Mouse (Mus musculus) neural tube, embryonic 14.5 days (tissue): ENCODE measurements around the gene H60b. TPM values are rescaled to one million over a fixed set of nuclear protein-coding genes. Genes with fewer than 3 reads are reported as not detected.
"Not testable (repeated sequence)": the region's sequence is repeated elsewhere in the genome, so short reads cannot be mapped to it uniquely, and the experiment has no call there.

ENCODE experiments used
- ATAC-seq: fragments of 200-750 bp; cut with Nextera tagmentation; 2 replicates; pipeline ENCODE4 v1.8.0; 2017; ENCODE audit warnings: low read depth, mild to moderate bottlenecking, moderate TSS enrichment, moderate library complexity
- H3K27ac ChIP-seq: fragments of 300-500 bp; sonication (generic); 2 replicates; pipeline ENCODE4 v1.5.1; 2014; ENCODE audit warnings: low read depth, mild to moderate bottlenecking, control low read depth, low read length, moderate library complexity, mixed read lengths
- H3K27me3 ChIP-seq: fragments of 300-500 bp; sonication (generic); 2 replicates; pipeline ENCODE4 v1.6.1; 2014; ENCODE audit warnings: low read length; ENCODE audit not compliant: control insufficient read depth, insufficient read depth
- H3K36me3 ChIP-seq: fragments of 300-500 bp; sonication (generic); 2 replicates; pipeline ENCODE4 v1.6.1; 2014; ENCODE audit warnings: low read length, mixed read lengths; ENCODE audit not compliant: control insufficient read depth, insufficient read depth
- H3K4me1 ChIP-seq: fragments of 300-500 bp; sonication (generic); 2 replicates; pipeline ENCODE4 v1.6.1; 2014; ENCODE audit warnings: low read length; ENCODE audit not compliant: control insufficient read depth, insufficient read depth
- H3K4me2 ChIP-seq: fragments of 300-500 bp; sonication (generic); 2 replicates; pipeline ENCODE4 v1.6.1; 2014; ENCODE audit warnings: mild to moderate bottlenecking, low read depth, low read length, control low read depth
- H3K4me3 ChIP-seq: fragments of 300-500 bp; sonication (generic); 2 replicates; pipeline ENCODE4 v1.5.1; 2014; ENCODE audit warnings: low read depth, low read length, control low read depth, mixed read lengths
- H3K9ac ChIP-seq: fragments of 300-500 bp; sonication (generic); replicated peaks from 2 replicates; pipeline ENCODE4 v1.6.1; 2014; ENCODE audit warnings: low read depth, mild to moderate bottlenecking, control low read depth, low read length, mixed read lengths
- H3K9me3 ChIP-seq: fragments of 300-500 bp; sonication (generic); 2 replicates; pipeline ENCODE4 v1.6.1; 2016; ENCODE audit warnings: low read length; ENCODE audit not compliant: control insufficient read depth
- WGBS: fragments of 180-500 bp; shearing (Covaris S2); extraction: QIAGEN DNeasy Blood & Tissue Kit; methylation state at CpG from one replicate; pipeline ENCODE4 v1.1.7; 2014; 5-methylcytosine and 5-hydroxymethylcytosine counted together
- polyA plus RNA-seq: library from polyadenylated mRNA; unstranded; fragments of >200 nt; fragmentation: Nextera tagmentation; extraction: Ambion mirVana; gene quantifications from 2 replicates; pipeline ENCODE4 v1.2.1, GENCODE M21; 2014

Gene H60b
- polyA plus RNA-seq, 1 experiment from 2014 or later = 0.37 TPM

DNA sequence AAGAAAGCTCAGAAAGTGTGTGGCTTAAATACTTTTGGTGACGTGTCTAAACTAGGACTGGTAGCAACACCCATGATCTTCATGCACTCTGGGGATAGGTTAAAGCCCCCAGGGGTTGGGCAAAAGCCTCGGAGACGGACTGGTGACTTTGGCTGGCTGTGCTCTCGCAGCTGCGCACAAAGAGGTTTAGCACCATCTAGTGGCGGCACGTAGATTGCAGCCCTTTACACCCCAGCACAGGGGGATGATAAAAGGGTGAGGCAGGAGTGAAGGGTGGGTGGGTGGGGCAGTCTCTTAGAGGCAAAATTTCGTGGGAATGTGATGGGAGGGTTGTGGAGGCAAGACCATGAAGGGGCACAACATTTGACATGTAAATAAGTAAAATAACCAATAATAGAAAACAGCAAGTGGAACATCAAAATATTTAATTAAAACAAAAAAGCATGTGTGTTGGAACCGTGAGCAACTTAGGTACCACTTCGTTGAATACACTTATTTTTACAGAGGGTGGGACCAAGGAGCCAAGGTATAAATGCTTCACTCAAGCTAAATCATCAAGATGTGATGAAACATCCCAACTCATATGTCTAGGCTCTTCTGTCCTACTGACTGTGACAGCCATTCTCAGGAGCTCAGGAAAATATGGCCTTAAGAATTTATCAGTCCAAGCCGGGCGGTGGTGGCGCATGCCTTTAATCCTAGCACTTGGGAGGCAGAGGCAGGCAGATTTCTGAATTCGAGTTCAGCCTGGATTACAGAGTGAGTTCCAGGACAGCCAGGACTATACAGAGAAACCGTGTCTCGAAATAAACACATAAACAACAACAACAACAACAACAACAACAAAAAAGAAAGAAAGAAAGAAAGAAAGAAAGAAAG is 5.6 kb downstream of the H60b start:
- not testable (repeated sequence) for H3K27ac ChIP-seq, H3K4me1 ChIP-seq, H3K4me2 ChIP-seq, H3K4me3 ChIP-seq, H3K9me3 ChIP-seq, H3K36me3 ChIP-seq, H3K9ac ChIP-seq
- 37% methylated on average over 13 of the region's 16 CpGs for WGBS
- H3K27me3 ChIP-seq = peaks cover 11% of the 10 kb centered on the region
- peak; percentile 72 for ATAC-seq

DNA sequence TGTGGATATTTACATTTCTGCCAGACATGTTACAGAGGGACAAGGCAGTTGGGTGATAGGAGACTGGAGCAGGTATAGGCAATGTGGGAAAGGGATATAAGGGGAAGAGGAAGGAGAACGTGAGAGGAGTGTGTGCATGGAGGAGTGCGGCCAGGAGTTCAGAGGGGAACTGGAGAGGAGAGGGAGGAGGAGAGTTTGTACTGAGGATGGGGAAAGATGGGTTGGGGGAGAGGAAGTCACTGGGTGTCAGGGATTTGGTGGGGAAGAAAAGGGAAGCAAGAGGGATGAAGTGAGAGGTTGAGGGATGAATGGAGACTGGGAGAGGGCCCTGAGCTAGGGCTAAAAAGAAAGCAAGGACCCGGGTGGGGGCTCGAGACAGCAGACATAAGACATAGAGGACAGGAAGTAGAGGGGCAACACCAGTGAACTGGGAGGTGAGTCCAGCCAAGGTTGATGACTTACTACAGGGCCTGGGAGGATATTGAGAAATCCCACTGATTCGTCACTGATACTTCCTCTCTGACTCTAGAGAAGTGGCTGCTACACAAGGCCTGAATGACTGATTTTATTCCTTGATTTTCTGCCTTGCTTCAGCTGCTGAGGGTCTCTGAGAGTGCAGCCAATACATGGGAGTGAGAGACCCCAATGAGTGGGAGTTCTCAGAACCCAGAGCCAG is 7.1 kb downstream of the H60b start:
- not testable (repeated sequence) for H3K4me2 ChIP-seq, ATAC-seq, H3K27me3 ChIP-seq, H3K36me3 ChIP-seq, H3K4me1 ChIP-seq, H3K9ac ChIP-seq, H3K9me3 ChIP-seq, H3K27ac ChIP-seq, H3K4me3 ChIP-seq
- WGBS = 69% methylated on average over 5 of the region's 5 CpGs

DNA sequence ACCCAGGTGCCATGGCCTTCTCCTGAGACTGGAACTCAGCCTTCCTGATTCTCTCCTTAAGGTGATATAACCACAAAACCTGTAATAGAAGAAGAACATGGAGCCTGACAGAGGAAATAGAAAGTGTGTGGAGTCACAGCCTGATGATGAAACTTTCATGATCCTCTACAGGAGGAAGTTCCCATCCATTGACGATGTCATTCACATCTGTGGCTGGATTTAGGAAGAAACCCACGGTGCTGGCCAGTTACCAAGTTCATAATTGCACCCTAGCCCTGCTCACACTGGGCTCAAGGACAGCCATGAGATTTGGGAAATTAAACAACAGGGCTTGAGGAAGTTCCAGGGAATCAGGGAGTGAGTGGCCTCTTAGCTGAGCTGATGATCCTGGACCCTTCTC is 7.6 kb downstream of the H60b start:
- H3K9ac ChIP-seq, H3K4me2 ChIP-seq, ATAC-seq, H3K4me3 ChIP-seq, H3K27ac ChIP-seq, H3K9me3 ChIP-seq, H3K36me3 ChIP-seq, H3K4me1 ChIP-seq, H3K27me3 ChIP-seq: not testable (repeated sequence)
- WGBS = 78% methylated on average over 2 of the region's 2 CpGs

GRCm38 (mm10) chr10:22167061-22167460 is 8.7 kb downstream of the H60b start:
- H3K27me3 ChIP-seq, ATAC-seq, H3K4me1 ChIP-seq, H3K27ac ChIP-seq, H3K36me3 ChIP-seq, H3K4me3 ChIP-seq, H3K9ac ChIP-seq, H3K4me2 ChIP-seq, H3K9me3 ChIP-seq: not testable (repeated sequence)
- WGBS = 65% methylated on average over 1 of the region's 1 CpGs

DNA sequence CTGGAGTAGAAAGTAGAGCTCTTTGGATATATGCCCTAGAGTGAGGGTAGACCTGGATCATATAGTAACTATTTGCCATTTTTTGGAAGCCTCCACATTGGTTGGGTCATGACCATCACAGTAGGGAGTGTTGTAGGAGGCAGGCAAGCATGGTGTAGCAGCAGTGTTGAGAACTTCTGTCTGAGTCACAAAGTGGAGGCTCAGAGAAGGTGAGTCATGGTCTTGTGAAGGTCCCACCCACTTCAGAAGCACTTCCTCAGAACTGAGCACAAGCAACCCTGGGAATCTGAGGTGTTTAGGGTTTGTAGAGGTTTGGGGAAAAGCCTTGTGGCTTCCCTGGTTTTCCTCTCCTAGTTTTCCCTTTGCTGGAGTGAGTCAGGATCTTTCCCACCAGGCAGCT is 10.7 kb downstream of the H60b start:
- H3K9me3 ChIP-seq, H3K4me3 ChIP-seq, H3K9ac ChIP-seq, H3K36me3 ChIP-seq, H3K27me3 ChIP-seq, ATAC-seq, H3K27ac ChIP-seq, H3K4me2 ChIP-seq, H3K4me1 ChIP-seq: not testable (repeated sequence)

- H3K27me3 ChIP-seq, ATAC-seq, H3K4me2 ChIP-seq, H3K27ac ChIP-seq, H3K9ac ChIP-seq, H3K9me3 ChIP-seq, H3K36me3 ChIP-seq, H3K4me3 ChIP-seq, H3K4me1 ChIP-seq: not testable (repeated sequence)
- WGBS = 80% methylated on average over 4 of the region's 5 CpGs
Observed at GRCm38 (mm10) chr10:22172431-22173334, 14.3 kb downstream of the H60b start.

DNA sequence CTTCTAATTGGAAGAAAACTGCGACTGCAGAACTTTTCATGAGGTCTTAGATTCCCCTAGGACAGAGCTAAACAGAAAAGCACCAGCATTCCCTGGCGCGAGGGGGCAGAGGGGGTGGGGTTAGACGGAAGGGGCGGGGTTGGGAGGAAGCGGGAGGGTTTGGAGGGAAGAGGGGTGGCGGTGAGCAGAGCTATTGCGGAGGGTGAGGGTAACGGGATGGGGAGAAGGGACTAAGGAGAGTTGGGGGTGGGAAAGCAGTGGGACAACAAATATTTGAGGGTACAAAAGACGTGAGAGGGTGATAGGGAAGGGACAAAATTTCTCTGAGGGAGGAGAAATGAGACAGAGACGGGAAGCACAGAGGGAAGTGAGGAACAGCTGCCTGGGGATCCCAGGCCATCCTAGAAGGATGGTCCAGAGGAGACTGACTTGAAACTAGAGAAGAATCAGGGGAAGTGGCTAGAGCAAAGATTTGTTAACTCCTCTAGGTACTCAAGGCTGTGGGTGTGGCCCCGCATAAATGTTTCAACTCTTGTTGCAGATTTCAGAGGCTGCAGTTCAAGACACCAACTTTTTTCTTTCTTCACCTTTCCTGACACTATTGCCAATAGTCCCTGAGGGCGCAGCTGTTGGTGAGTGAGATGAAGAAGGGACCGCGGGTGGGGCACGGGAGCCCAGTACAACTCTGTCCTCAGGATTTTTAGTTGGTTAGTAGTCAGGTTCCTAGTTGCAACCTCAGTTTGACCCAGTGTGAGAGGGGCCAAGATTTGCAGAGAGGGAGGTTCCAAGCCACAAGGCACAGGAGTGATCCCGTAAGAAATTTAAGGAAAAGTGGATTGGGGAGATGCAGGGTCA is 15.2 kb downstream of the H60b start:
- not testable (repeated sequence) for H3K4me1 ChIP-seq, H3K27ac ChIP-seq, H3K36me3 ChIP-seq, H3K27me3 ChIP-seq, H3K4me3 ChIP-seq, H3K9ac ChIP-seq, H3K4me2 ChIP-seq, H3K9me3 ChIP-seq
- ATAC-seq = peak; percentile 76; the same call in 1 of the 2 replicates
- WGBS = 12% methylated on average over 12 of the region's 17 CpGs

DNA sequence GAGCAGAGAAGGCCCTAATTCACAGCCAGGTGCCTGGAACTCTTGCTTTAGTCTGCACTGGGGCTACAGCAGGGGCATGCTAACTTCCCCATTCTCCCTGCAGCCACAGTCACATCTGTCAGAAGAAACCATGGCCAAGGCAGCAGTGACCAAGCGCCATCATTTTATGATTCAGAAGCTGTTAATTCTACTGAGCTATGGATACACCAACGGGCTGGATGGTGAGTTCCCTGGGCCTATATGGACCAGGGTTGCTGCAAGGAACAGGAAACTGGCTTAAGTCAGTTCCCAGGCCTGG is 15.8 kb downstream of the H60b start:
- H3K4me2 ChIP-seq, H3K27me3 ChIP-seq, H3K9ac ChIP-seq, H3K27ac ChIP-seq, H3K4me3 ChIP-seq, ATAC-seq, H3K9me3 ChIP-seq, H3K4me1 ChIP-seq, H3K36me3 ChIP-seq: not testable (repeated sequence)
- WGBS = 82% methylated on average over 2 of the region's 2 CpGs
